Mouse (Mus musculus) CH12.LX (cell line): ENCODE measurements at regions not wholly inside any gene's neighbourhood (a gene's known extent, or its start where the extent isn't known, plus 50 kb on each side); places are given as distances from the start of the nearest gene placed in this dataset.

Experiments used
- CHD2 ChIP-seq: IDR thresholded peaks from 2 replicates; pipeline ENCODE4 v1.6.1; 2011; ENCODE audit warnings: low read length, improper control_type of control experiment
- CTCF ChIP-seq, 2 experiments: IDR thresholded peaks in 1 of 2; conservative IDR thresholded peaks in 1 of 2; 2 replicates each; pipeline ENCODE4 v1.5.1; 2011 to 2012; ENCODE audit warnings: low read depth in 2 of 2, low read length in 2 of 2, improper control_type of control experiment in 1 of 2, inconsistent platforms in 1 of 2, mild to moderate bottlenecking in 1 of 2, moderate library complexity in 1 of 2
- E2F4 ChIP-seq: IDR thresholded peaks from 2 replicates; pipeline ENCODE4 v1.6.1; 2011; ENCODE audit warnings: low read depth, low read length, improper control_type of control experiment; ENCODE audit not compliant: insufficient replicate concordance
- EP300 ChIP-seq: IDR thresholded peaks from 2 replicates; pipeline ENCODE4 v1.6.1; 2011; ENCODE audit warnings: low read length, improper control_type of control experiment
- GABPA ChIP-seq: IDR thresholded peaks from 2 replicates; pipeline ENCODE4 v1.6.1; 2012; ENCODE audit warnings: low read depth, low read length, improper control_type of control experiment, inconsistent platforms; ENCODE audit not compliant: insufficient replicate concordance
- NELFE ChIP-seq: IDR thresholded peaks from 2 replicates; pipeline ENCODE4 v1.6.1; 2011; ENCODE audit warnings: low read depth, low read length, improper control_type of control experiment
- NRF1 ChIP-seq: IDR thresholded peaks from 2 replicates; pipeline ENCODE4 v1.6.1; 2014; ENCODE audit warnings: low read depth, mild to moderate bottlenecking, inconsistent platforms, low read length, improper control_type of control experiment, moderate library complexity
- PAX5 ChIP-seq: IDR thresholded peaks from 2 replicates; pipeline ENCODE4 v1.6.1; 2012; ENCODE audit warnings: low read length, inconsistent platforms, mixed read lengths
- POLR2A ChIP-seq: IDR thresholded peaks from 2 replicates; pipeline ENCODE4 v1.6.1; 2011; ENCODE audit warnings: low read depth, mild to moderate bottlenecking, improper control_type of control experiment, low read length
- POLR2AphosphoS2 ChIP-seq: IDR thresholded peaks from 2 replicates; pipeline ENCODE4 v1.6.1; 2011; ENCODE audit warnings: low read depth, low read length, improper control_type of control experiment
- RCOR1 ChIP-seq: conservative IDR thresholded peaks from 2 replicates; pipeline ENCODE4 v1.6.1; 2012; ENCODE audit warnings: low read depth, mild to moderate bottlenecking, inconsistent platforms, low read length, improper control_type of control experiment
- USF2 ChIP-seq: conservative IDR thresholded peaks from 2 replicates; pipeline ENCODE4 v1.6.1; 2011; ENCODE audit warnings: low read depth, low read length, improper control_type of control experiment
- ZMIZ1 ChIP-seq: IDR thresholded peaks from 2 replicates; pipeline ENCODE4 v1.6.1; 2012; ENCODE audit warnings: low read depth, mild to moderate bottlenecking, inconsistent platforms, low read length, improper control_type of control experiment

DNA sequence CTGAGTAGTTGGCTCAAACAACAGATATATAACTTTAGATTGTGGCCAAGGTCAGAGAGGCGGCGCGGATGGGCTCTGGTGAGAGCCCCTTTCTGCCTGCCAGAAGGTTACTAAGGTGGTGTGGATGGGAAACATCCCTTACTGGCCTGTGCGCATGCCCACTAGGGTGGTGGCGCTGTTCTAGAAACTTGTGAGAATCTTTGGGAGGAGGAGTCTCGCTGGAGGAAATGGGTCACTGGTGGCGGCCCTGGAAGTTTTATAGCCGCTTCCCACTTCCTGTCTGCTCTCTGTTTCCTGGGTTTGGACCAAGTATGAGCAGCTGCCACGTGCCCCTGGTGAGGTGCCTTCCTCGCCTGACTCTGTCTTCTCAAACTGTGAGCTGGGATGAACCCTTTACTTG is 285.0 kb upstream of the Tbx3 start:
- TF ChIP-seq E2F4 (no peak), USF2 (no peak), POLR2AphosphoS2 (no peak), CHD2 (no peak), CTCF (conservative IDR thresholded peaks at IDR 0.05 in 1 of 2, IDR thresholded peaks at IDR 0.05 in 1 of 2; ENCODE audit: low read depth in 2 of 2, low read length in 2 of 2) (no peak), NELFE (no peak), PAX5 (no peak), POLR2A (no peak), GABPA (no peak), EP300 (no peak), RCOR1 (no peak), ZMIZ1 (no peak), NRF1 (no peak)
